Mouse (Mus musculus): Measurements from ENCODE around the gene Kif26a. TPM values are rescaled to one million over a fixed set of nuclear protein-coding genes. Genes with fewer than 3 reads are reported as not detected.

Gene Kif26a
- polyA plus RNA-seq (2015; fragmentation: Nextera tagmentation; extraction: Ambion mirVana) = 2.1 and 2.8 TPM in 2 replicates

GRCm38 (mm10) chr12:112145875-112146651 lies at the start of gene Kif26a:
Kif26a (plus strand) TSS chr12:112146208.
- WGBS = under 1% methylated on average over 67 of the region's 68 CpGs
- peaks cover 66% of the 10 kb centered on the region for H3K27me3 ChIP-seq (ENCODE audit: control insufficient read depth, insufficient read depth, low read length)
- H3K4me3 ChIP-seq (ENCODE audit: low read length) = peak within 1 kb of the TSS; percentile 55
- peaks cover 17% of the 10 kb centered on the region; the same call in 1 of the 2 replicates for H3K4me1 ChIP-seq (ENCODE audit: control insufficient read depth, insufficient read depth, low read length)
- no peaks in the 10 kb centered on the region for H3K9me3 ChIP-seq (replicated peaks; ENCODE audit: control insufficient read depth, low read length)
- H3K27ac ChIP-seq (ENCODE audit: low read length) = peak within 1 kb of the TSS; percentile 64
- peak within 1 kb of the TSS; percentile 70 for H3K9ac ChIP-seq (ENCODE audit: low read length)
- peak; percentile 56 for ATAC-seq (replicated peaks; ENCODE audit: extremely low read depth, insufficient read depth, low FRiP score)
- H3K4me2 ChIP-seq (ENCODE audit: low read depth, low read length) = peak within 1 kb of the TSS; percentile 79
- H3K36me3 ChIP-seq (ENCODE audit: control insufficient read depth, insufficient read depth) = no peaks in the 10 kb centered on the region

- 65% methylated on average over 8 of the region's 8 CpGs for WGBS
- H3K4me3 ChIP-seq (ENCODE audit: low read length) = no peak overlapping the region
- H3K27ac ChIP-seq (ENCODE audit: low read length) = no peak overlapping the region
- H3K9ac ChIP-seq (ENCODE audit: low read length) = no peak overlapping the region
- no peak for ATAC-seq (replicated peaks; ENCODE audit: extremely low read depth, insufficient read depth, low FRiP score)
- H3K27me3 ChIP-seq (ENCODE audit: control insufficient read depth, insufficient read depth, low read length) = no peaks in the 10 kb centered on the region; the same call in 1 of the 2 replicates
- H3K9me3 ChIP-seq (replicated peaks; ENCODE audit: control insufficient read depth, low read length) = no peaks in the 10 kb centered on the region
- H3K4me2 ChIP-seq (ENCODE audit: low read depth, low read length) = no peak overlapping the region
- 0 out of 2 replicates have a peak, but pooled peaks cover 2% of the 10 kb centered on the region for H3K4me1 ChIP-seq (ENCODE audit: control insufficient read depth, insufficient read depth, low read length)
- no peaks in the 10 kb centered on the region for H3K36me3 ChIP-seq (ENCODE audit: control insufficient read depth, insufficient read depth)
These were observed 49.3 kb upstream of the Kif26a start for GRCm38 (mm10) chr12:112096733-112097117.

GRCm38 (mm10) chr12:112100106-112100505 lies 45.9 kb upstream of the Kif26a start:
- Histone ChIP-seq H3K4me2 (ENCODE audit: low read depth, low read length) (no peak overlapping the region), H3K27ac (ENCODE audit: low read length) (no peak overlapping the region), H3K4me1 (ENCODE audit: control insufficient read depth, insufficient read depth, low read length) (0 out of 2 replicates have a peak, but pooled peaks cover 2% of the 10 kb centered on the region), H3K9me3 (replicated peaks; ENCODE audit: control insufficient read depth, low read length) (no peaks in the 10 kb centered on the region), H3K27me3 (ENCODE audit: control insufficient read depth, insufficient read depth, low read length) (no peaks in the 10 kb centered on the region), H3K4me3 (ENCODE audit: low read length) (no peak overlapping the region), H3K36me3 (ENCODE audit: control insufficient read depth, insufficient read depth) (no peaks in the 10 kb centered on the region), H3K9ac (ENCODE audit: low read length) (no peak overlapping the region)
- 61% methylated on average over 4 of the region's 4 CpGs for WGBS
- ATAC-seq (replicated peaks; ENCODE audit: extremely low read depth, insufficient read depth, low FRiP score) = no peak

- Histone ChIP-seq H3K27ac (ENCODE audit: low read length) (no peak overlapping the region), H3K4me1 (ENCODE audit: control insufficient read depth, insufficient read depth, low read length) (0 out of 2 replicates have a peak, but pooled peaks cover 2% of the 10 kb centered on the region), H3K36me3 (ENCODE audit: control insufficient read depth, insufficient read depth) (no peaks in the 10 kb centered on the region), H3K9me3 (replicated peaks; ENCODE audit: control insufficient read depth, low read length) (no peaks in the 10 kb centered on the region), H3K9ac (ENCODE audit: low read length) (no peak overlapping the region), H3K27me3 (ENCODE audit: control insufficient read depth, insufficient read depth, low read length) (peaks cover 2% of the 10 kb centered on the region; the same call in 1 of the 2 replicates), H3K4me3 (ENCODE audit: low read length) (no peak overlapping the region), H3K4me2 (ENCODE audit: low read depth, low read length) (no peak overlapping the region)
- WGBS = 47% methylated on average over 4 of the region's 4 CpGs
- ATAC-seq (replicated peaks; ENCODE audit: extremely low read depth, insufficient read depth, low FRiP score) = no peak
These were observed 45.0 kb upstream of the Kif26a start for GRCm38 (mm10) chr12:112101045-112101444.

- no peak for ATAC-seq (replicated peaks; ENCODE audit: extremely low read depth, insufficient read depth, low FRiP score)
- Histone ChIP-seq H3K9ac (ENCODE audit: low read length) (no peak overlapping the region), H3K27me3 (ENCODE audit: control insufficient read depth, insufficient read depth, low read length) (peaks cover 8% of the 10 kb centered on the region; the same call in 1 of the 2 replicates), H3K27ac (ENCODE audit: low read length) (no peak overlapping the region), H3K36me3 (ENCODE audit: control insufficient read depth, insufficient read depth) (no peaks in the 10 kb centered on the region), H3K9me3 (replicated peaks; ENCODE audit: control insufficient read depth, low read length) (no peaks in the 10 kb centered on the region), H3K4me2 (ENCODE audit: low read depth, low read length) (no peak overlapping the region), H3K4me3 (ENCODE audit: low read length) (no peak overlapping the region), H3K4me1 (ENCODE audit: control insufficient read depth, insufficient read depth, low read length) (peaks cover 5% of the 10 kb centered on the region; the same call in 1 of the 2 replicates)
- WGBS = 82% methylated on average over 5 of the region's 5 CpGs
These were observed 42.8 kb upstream of the Kif26a start for GRCm38 (mm10) chr12:112103179-112103578.

- 81% methylated on average over 11 of the region's 11 CpGs for WGBS
- peaks cover 5% of the 10 kb centered on the region; the same call in 1 of the 2 replicates for H3K4me1 ChIP-seq (ENCODE audit: control insufficient read depth, insufficient read depth, low read length)
- no peaks in the 10 kb centered on the region for H3K36me3 ChIP-seq (ENCODE audit: control insufficient read depth, insufficient read depth)
- H3K9ac ChIP-seq (ENCODE audit: low read length) = no peak overlapping the region
- no peak overlapping the region for H3K4me3 ChIP-seq (ENCODE audit: low read length)
- peaks cover 8% of the 10 kb centered on the region; the same call in 1 of the 2 replicates for H3K27me3 ChIP-seq (ENCODE audit: control insufficient read depth, insufficient read depth, low read length)
- H3K27ac ChIP-seq (ENCODE audit: low read length) = no peak overlapping the region
- H3K9me3 ChIP-seq (replicated peaks; ENCODE audit: control insufficient read depth, low read length) = no peaks in the 10 kb centered on the region
- no peak overlapping the region for H3K4me2 ChIP-seq (ENCODE audit: low read depth, low read length)
- ATAC-seq (replicated peaks; ENCODE audit: extremely low read depth, insufficient read depth, low FRiP score) = no peak
These were observed 41.1 kb upstream of the Kif26a start for GRCm38 (mm10) chr12:112104890-112105289.

- no peaks in the 10 kb centered on the region for H3K9me3 ChIP-seq (replicated peaks; ENCODE audit: control insufficient read depth, low read length)
- peak within 1 kb of the TSS; percentile 26 for H3K4me3 ChIP-seq (ENCODE audit: low read length)
- H3K36me3 ChIP-seq (ENCODE audit: control insufficient read depth, insufficient read depth) = no peaks in the 10 kb centered on the region
- peaks cover 5% of the 10 kb centered on the region; the same call in 1 of the 2 replicates for H3K4me1 ChIP-seq (ENCODE audit: control insufficient read depth, insufficient read depth, low read length)
- peak; percentile 53 for ATAC-seq (replicated peaks; ENCODE audit: extremely low read depth, insufficient read depth, low FRiP score)
- no peak within 1 kb of the TSS for H3K27ac ChIP-seq (ENCODE audit: low read length)
- peak within 1 kb of the TSS; percentile 51 for H3K4me2 ChIP-seq (ENCODE audit: low read depth, low read length)
- H3K9ac ChIP-seq (ENCODE audit: low read length) = no peak within 1 kb of the TSS
- WGBS = 3% methylated on average over 14 of the region's 14 CpGs
- peaks cover 8% of the 10 kb centered on the region; the same call in 1 of the 2 replicates for H3K27me3 ChIP-seq (ENCODE audit: control insufficient read depth, insufficient read depth, low read length)
These were observed 39.5 kb upstream of the Kif26a start, which contains the start of gene Aspg for GRCm38 (mm10) chr12:112106541-112106971. Aspg (plus strand) TSS chr12:112106679.

GRCm38 (mm10) chr12:112107685-112108084 lies 38.3 kb upstream of the Kif26a start:
- ATAC-seq (replicated peaks; ENCODE audit: extremely low read depth, insufficient read depth, low FRiP score) = no peak
- H3K27me3 ChIP-seq (ENCODE audit: control insufficient read depth, insufficient read depth, low read length) = peaks cover 10% of the 10 kb centered on the region; the same call in 1 of the 2 replicates
- H3K4me1 ChIP-seq (ENCODE audit: control insufficient read depth, insufficient read depth, low read length) = peaks cover 5% of the 10 kb centered on the region; the same call in 1 of the 2 replicates
- 85% methylated on average over 8 of the region's 8 CpGs for WGBS
- H3K4me2 ChIP-seq (ENCODE audit: low read depth, low read length) = no peak overlapping the region
- no peak overlapping the region for H3K4me3 ChIP-seq (ENCODE audit: low read length)
- H3K27ac ChIP-seq (ENCODE audit: low read length) = no peak overlapping the region
- no peaks in the 10 kb centered on the region for H3K9me3 ChIP-seq (replicated peaks; ENCODE audit: control insufficient read depth, low read length)
- H3K36me3 ChIP-seq (ENCODE audit: control insufficient read depth, insufficient read depth) = no peaks in the 10 kb centered on the region
- H3K9ac ChIP-seq (ENCODE audit: low read length) = no peak overlapping the region

Measured in heart, embryonic 16.5 days (tissue).